Mouse (Mus musculus) E14TG2a.4 (cell line): ENCODE measurements around the gene Aicda.

Experiments
- CTCF ChIP-seq: conservative IDR thresholded peaks from 2 replicates; pipeline ENCODE4 v1.5.1; 2014; ENCODE audit warnings: low read length
- NANOG ChIP-seq: IDR thresholded peaks from 2 replicates; pipeline ENCODE4 v1.6.1; 2014; ENCODE audit warnings: borderline replicate concordance, low read length, mixed read lengths
- POU5F1 ChIP-seq: IDR thresholded peaks from 2 replicates; pipeline ENCODE4 v1.6.1; 2014; ENCODE audit warnings: low read length, borderline replicate concordance

DNA sequence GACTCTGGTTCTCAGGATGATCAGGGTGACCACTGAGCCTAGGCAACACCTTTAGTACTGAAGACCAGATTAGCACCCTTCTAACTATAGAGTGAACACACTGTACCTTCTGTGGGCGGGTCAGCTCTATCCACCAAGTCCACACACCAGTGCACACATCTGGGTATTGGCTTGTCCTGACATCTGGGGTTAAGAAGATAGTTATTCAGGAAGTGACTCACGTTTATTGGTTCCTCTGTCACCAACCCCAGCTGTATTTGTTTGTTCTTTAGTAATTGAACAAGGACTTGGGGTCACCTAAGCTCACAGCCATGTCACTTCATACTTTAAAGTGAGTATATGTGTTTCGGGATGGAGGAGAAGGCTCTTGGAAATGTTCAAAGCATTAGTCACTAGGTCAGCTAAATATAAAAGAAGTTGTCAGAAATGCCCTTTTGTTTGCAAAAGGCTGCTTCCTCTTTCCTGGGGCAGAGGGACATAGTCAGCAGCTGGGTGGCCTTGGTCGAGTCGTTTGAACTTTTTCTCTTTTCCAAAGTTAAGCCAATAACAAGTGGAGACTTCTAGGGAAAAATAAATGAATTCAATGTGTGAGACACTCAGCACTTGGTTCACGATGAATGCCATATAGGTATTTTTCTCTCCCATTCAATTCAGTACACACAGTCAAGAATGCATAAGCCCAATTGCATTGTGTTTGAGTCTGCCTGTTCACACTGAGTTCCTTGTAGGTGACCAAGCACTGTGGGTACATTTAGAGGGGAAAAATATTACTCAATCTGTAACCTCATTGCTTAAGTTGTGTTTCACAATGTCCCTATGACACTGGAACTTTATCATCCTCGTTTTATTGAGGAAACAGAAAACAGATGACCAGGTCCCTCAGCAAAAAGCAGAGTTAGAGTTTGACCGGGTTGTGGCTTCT, 17.4 kb downstream of the Aicda start:
- TF ChIP-seq CTCF, result no peak
- no peak for TF ChIP-seq POU5F1
- TF ChIP-seq NANOG, result no peak
